Mouse (Mus musculus) bone marrow, adult 2 months (tissue): ENCODE results near the gene Gm14214. TPM values are rescaled to one million over a fixed set of nuclear protein-coding genes. Genes with fewer than 3 reads are reported as not detected.

ENCODE experiments used
- H3K27ac ChIP-seq: fragments of 200-500 bp; 2 replicates; pipeline ENCODE4 v1.5.1; 2012; ENCODE audit warnings: low read depth, mild to moderate bottlenecking, control low read depth, inconsistent platforms, low read length; ENCODE audit not compliant: control insufficient read depth, poor library complexity, insufficient read depth
- H3K4me1 ChIP-seq: fragments of 200-500 bp; 2 replicates; pipeline ENCODE4 v1.6.1; 2011; ENCODE audit warnings: low read length; ENCODE audit not compliant: control insufficient read depth, insufficient read depth
- H3K4me3 ChIP-seq: fragments of 200-500 bp; replicated peaks from 2 replicates; pipeline ENCODE3; 2011; ENCODE audit warnings: mild to moderate bottlenecking, low read depth, low read length, control low read depth; ENCODE audit not compliant: control insufficient read depth
- CTCF ChIP-seq: fragments of 200-500 bp; IDR thresholded peaks from 2 replicates; pipeline ENCODE4 v1.5.1; 2011; ENCODE audit warnings: low read length, control low read depth; ENCODE audit not compliant: control insufficient read depth, insufficient read depth
- POLR2A ChIP-seq: fragments of 200-500 bp; IDR thresholded peaks from 2 replicates; pipeline ENCODE4 v1.6.1; 2011; ENCODE audit warnings: low read depth, mild to moderate bottlenecking, control low read depth, low read length, borderline replicate concordance; ENCODE audit not compliant: control insufficient read depth
- WGBS: fragments of 180-500 bp; shearing (Covaris S2); methylation state at CpG from one replicate; pipeline ENCODE4 v1.1.7; 2018; 5-methylcytosine and 5-hydroxymethylcytosine counted together
- polyA plus RNA-seq: library from polyadenylated mRNA; stranded (reverse); fragments of >200 nt; gene quantifications from 2 replicates; pipeline ENCODE4 v1.2.4, GENCODE M21; 2011; ENCODE audit warnings: low replicate concordance; ENCODE audit not compliant: missing spikeins, insufficient read depth, insufficient read length

Gm14214 gene
- polyA plus RNA-seq, 1 experiment: not detected

GRCm38 (mm10) chr2:154785284-154785683 lies 15.5 kb upstream of the Gm14214 start:
- WGBS: 47% methylated on average over 3 of the region's 3 CpGs
- Histone ChIP-seq H3K4me1 (no peaks in the 10 kb centered on the region), H3K4me3 (no peak overlapping the region), H3K27ac (no peak overlapping the region)
- TF ChIP-seq POLR2A: no peak
- TF ChIP-seq CTCF: no peak

- no peak for TF ChIP-seq POLR2A
- TF ChIP-seq CTCF: no peak
- 87% methylated on average over 17 of the region's 17 CpGs for WGBS
- H3K27ac ChIP-seq: no peak overlapping the region
- no peak overlapping the region for H3K4me3 ChIP-seq
- H3K4me1 ChIP-seq: no peaks in the 10 kb centered on the region
Measured at GRCm38 (mm10) chr2:154782856-154783650, 13.2 kb upstream of the Gm14214 start.

DNA sequence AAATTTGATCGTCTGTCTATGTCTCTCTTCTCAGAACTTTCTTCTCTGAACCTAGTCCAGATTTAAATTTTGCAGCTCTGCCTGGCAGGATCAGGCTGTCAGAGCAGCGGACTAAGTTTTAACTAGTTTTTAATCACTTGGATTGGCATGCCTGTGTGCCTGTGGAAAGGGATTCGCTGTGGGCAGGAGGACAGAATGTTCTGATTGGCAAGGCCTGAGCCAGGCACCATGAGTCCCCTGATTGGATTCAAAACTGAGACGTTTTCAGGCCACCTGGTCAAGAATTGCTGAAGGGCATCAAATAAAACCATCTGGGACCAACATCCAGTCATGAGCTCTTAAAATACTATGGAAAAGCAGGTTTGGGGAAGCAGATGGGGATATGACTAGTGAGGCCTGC lies 12.5 kb upstream of the Gm14214 start:
- 81% methylated on average over 4 of the region's 4 CpGs for WGBS
- Histone ChIP-seq H3K4me1 (no peaks in the 10 kb centered on the region), H3K27ac (no peak overlapping the region), H3K4me3 (no peak overlapping the region)
- TF ChIP-seq POLR2A: no peak
- no peak for TF ChIP-seq CTCF

DNA sequence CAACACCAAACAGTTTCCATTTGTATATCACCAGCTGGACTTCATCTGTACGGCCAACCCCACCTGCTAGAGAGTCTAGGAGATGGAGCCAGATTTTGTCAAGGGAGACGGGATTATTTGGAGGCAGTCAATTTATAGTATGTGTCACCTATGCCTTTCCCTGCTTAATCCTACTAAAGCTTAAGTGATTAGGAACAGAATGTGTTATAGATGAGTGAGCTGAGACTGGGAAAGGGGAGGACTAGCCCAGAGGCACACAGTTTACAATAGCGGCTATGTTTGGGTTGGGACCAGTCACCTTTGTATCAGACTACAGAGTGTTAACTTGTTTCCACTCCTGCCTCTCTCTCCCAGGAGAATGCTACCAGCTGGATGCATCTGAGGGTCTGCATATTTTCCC lies 9.8 kb upstream of the Gm14214 start:
- H3K4me1 ChIP-seq: no peaks in the 10 kb centered on the region
- TF ChIP-seq CTCF: no peak
- TF ChIP-seq POLR2A: no peak
- H3K4me3 ChIP-seq: no peak overlapping the region
- no peak overlapping the region for H3K27ac ChIP-seq
- 79% methylated on average over 3 of the region's 3 CpGs for WGBS

DNA sequence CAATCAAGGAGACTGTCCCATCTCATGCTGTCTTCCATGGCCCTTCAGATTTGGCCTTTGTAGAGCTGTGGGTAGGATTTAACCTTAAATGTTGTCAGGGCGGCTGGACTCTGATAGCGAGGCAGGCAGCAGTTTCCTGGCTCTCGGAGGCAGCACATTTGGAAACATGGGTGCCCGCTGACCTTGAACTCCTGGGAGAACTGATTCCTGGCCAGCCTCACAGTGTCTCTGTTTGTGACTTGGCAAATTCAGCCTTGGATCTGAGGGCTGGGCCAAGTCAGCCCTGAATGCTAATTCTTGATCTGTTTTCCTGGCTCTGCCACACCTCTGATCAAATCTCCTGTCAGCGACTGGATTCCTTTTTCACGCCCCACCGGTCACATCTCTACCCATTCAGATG lies 6.7 kb upstream of the Gm14214 start:
- WGBS: 80% methylated on average over 7 of the region's 7 CpGs
- H3K27ac ChIP-seq: no peak overlapping the region
- H3K4me3 ChIP-seq: no peak overlapping the region
- TF ChIP-seq POLR2A (no peak), CTCF (no peak)
- H3K4me1 ChIP-seq: no peaks in the 10 kb centered on the region

- WGBS: 62% methylated on average over 1 of the region's 1 CpGs
- no peak overlapping the region for H3K4me3 ChIP-seq
- H3K4me1 ChIP-seq: no peaks in the 10 kb centered on the region
- TF ChIP-seq POLR2A (no peak), CTCF (peak; percentile 33)
- no peak overlapping the region for H3K27ac ChIP-seq
Measured at GRCm38 (mm10) chr2:154774032-154774431, 4.2 kb upstream of the Gm14214 start.

DNA sequence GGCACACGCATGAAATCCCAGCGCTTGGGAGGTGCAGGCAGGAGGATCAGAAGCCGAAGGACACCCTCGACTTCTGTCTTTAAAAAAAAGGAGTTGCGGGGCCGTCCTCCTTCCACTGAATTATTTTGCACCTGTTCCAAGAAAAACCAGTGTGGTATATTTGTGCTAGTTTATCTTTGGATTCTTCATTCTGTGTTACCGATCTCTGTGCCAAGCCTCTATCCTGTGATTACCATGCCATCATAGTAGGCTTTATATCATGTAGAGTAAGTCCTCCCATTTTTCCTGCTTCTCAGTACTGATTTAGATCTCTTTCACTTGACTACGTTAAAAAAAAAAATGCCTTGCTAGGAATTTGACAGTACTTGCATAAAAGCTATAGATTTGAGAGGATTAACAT lies 1.8 kb upstream of the Gm14214 start:
- no peaks in the 10 kb centered on the region for H3K4me1 ChIP-seq
- 80% methylated on average over 8 of the region's 8 CpGs for WGBS
- H3K27ac ChIP-seq: no peak overlapping the region
- TF ChIP-seq CTCF: no peak
- no peak overlapping the region for H3K4me3 ChIP-seq

- WGBS: 43% methylated on average over 6 of the region's 6 CpGs
- H3K27ac ChIP-seq: no peak overlapping the region
- H3K4me3 ChIP-seq: no peak overlapping the region
- no peak for TF ChIP-seq POLR2A
- TF ChIP-seq CTCF: no peak
- H3K4me1 ChIP-seq: no peaks in the 10 kb centered on the region; the same call in 1 of the 2 replicates
Measured at GRCm38 (mm10) chr2:154767051-154767450, 2.8 kb downstream of the Gm14214 start.

DNA sequence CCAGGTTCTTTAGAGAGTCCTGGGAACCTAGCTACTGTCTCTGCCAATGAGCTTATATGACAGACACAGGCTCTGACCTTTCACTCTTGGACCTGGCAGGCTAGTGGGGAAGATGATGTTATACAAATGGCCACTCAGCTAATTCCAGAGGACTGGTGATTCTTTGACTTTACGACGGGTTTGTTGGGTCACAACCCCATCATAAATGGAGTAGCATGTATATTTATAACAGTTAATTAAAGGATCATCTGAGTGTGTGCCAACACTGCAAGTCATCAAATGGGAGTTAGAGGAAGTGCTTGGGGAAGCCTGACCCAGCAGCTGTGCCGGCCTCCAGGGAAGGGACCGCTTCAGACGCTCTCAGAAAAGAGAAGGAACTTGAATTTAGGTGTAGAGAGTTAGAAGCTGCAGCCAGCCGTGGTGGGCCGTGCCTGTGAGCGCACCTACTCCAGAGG lies 4.2 kb downstream of the Gm14214 start:
- Histone ChIP-seq H3K4me1 (no peaks in the 10 kb centered on the region; the same call in 1 of the 2 replicates), H3K4me3 (no peak overlapping the region), H3K27ac (0 out of 2 replicates have a peak overlapping the region, but pooled peaks have one; percentile 22)
- WGBS: 13% methylated on average over 8 of the region's 8 CpGs
- TF ChIP-seq CTCF: no peak
- TF ChIP-seq POLR2A: no peak
